Mouse (Mus musculus): ENCODE results near the gene Pgd. TPM values are rescaled to one million over a fixed set of nuclear protein-coding genes. Genes with fewer than 3 reads are reported as not detected.
"Not testable (repeated sequence)": the region's sequence is repeated elsewhere in the genome, so short reads cannot be mapped to it uniquely, and the experiment has no call there.

The Pgd gene
- 100 to 1,000 TPM; 175 to 176 TPM for total RNA-seq (2021)
- long read RNA-seq, experiment 1, transcript Pgd-201 (13 exons, 2,218 nt): major isoform, 158 of 219 reads
- long read RNA-seq, experiment 1, partial matches to known transcripts: 26 of 219 reads
- long read RNA-seq, experiment 1, other reads (novel, unspliced or antisense): 35 of 219 reads
- long read RNA-seq, experiment 2, transcript Pgd-201 (13 exons, 2,218 nt): major isoform, 9 of 38 reads
- long read RNA-seq, experiment 2, partial matches to known transcripts: 16 of 38 reads
- long read RNA-seq, experiment 2, other reads (novel, unspliced or antisense): 13 of 38 reads

DNA sequence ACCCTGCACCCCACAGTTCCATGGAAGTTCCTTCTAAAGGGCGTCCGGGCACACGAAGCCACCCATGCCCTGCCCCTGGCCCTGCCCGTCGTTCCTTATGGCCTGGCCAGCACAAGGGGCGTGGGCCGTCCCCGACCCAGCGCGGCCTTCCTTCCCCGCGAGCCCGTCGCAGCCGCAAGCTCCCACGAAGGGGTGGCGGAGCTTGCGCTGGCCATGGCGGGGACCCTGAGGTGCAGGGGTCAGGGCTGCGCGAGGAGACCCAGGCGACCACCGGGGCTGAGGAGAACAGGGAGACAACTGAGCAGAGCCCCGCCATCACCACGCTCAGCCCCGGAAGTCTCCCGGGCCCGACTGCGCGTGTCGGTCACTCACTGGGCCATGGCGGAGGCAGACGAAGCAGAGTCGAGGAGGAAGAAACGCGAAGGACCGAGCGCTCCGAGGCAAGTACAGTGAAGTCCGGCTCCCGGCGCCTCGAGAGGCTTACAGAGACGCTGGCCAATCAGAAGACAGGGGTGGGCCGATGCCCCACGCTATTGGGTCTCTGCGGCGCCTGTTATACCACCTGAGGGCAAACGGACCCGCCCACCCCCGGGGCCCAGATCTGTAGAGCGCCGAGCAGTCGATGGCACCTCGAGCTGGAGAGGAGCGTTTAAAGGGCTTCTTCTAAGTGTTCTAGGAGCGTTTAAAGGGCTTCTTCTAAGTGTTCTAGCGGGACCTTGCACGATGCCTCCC lies at the start of gene Pgd:
Gene Pgd (minus strand): TSS at position 557 of the 732 bp plus-strand sequence.
- DNase-seq: peak; percentile 98

DNA sequence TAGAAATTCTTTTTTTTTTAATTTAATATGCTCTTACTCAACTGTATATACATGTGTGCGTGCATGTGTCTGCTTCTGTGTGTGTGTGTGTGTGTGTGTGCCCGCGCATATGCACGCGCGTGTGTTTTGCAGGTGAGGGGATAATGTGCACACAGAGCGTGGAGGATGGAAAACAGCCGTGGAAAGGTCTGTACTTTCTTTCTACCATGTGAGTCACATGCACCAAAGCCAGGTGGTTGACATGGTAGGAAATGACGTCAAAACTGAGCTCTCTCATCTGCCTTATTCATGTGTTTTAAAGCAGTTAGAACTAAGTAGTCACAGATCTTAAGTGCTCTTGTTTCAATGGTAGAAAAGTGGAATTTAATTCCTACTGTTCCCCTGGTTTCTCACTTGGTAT lies 49.4 kb upstream of the Pgd start:
- DNase-seq: no peak

DNA sequence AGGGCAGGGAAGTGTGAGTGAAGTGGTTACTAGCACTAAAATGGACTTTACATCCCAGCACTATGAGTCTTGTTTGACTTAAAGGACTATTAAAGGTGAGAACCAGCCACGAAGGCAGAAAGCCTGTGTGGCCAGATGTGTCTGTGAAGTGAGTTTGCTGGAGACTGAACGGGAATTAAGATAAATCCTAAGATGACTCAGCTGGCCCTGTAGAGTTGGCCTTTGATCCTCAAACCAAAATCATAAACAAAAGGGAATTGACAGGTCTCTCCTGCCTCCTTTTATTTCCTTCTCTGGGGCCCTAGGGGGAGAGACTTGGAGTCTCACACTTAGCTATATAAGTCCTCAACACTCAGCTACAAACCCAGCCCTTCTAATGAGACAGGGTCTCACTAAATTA lies 48.8 kb upstream of the Pgd start:
- no peak for DNase-seq

DNA sequence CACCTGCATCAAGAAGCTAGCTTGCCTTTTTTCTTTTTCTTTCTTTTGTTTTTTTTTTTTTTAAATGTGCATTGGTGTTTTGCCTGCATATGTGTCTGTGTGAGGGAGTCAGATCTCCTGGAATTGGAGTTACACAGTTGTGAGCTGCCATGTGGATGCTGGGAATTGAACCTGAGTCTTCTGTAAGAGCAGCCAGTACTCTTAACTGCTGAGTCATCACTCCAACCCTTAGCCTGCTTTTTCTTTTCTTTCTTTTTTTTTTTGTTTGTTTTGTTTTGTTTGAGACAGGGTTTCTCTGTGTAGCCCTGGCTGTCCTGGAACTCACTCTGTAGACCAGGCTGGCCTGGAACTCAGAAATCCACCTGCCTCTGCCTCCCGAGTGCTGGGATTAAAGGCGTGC lies 47.9 kb upstream of the Pgd start:
- DNase-seq: not testable (repeated sequence)

DNA sequence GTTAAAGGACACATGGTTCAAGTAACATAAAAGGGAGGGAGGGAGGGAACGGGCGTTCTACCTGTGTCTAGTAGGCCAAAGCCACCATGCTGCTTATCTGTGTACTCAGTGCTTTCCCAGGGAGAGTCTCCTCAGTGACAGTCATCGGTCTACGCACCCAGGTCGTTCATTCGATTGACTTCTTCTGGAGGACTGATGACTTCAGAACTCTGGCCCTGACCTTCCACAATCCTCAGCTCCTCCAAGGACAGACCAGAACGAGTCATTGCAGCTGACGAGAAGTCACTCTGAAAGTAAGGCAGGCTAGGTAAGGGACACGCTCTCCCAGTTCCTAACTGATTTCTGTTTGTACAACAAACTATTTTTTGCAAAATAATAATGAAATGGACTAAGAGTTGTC lies 46.9 kb upstream of the Pgd start:
- peak; percentile 21 for DNase-seq

DNA sequence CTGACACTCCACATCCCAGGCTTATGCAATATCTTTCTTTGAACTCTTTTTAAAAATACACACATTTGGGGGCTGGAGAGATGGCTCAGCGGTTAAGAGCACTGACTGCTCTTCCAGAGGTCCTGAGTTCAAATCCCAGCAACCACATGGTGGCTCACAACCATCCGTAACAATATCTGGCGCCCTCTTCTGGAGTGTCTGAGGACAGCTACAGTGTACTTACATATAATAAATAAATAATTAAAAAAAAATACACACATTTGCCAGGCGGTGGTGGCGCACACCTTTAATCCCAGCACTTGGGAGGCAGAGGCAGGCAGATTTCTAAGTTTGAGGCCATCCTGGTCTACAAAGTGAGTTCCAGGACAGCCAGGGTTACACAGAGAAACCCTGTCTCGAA lies 44.9 kb upstream of the Pgd start:
- DNase-seq: not testable (repeated sequence)

DNA sequence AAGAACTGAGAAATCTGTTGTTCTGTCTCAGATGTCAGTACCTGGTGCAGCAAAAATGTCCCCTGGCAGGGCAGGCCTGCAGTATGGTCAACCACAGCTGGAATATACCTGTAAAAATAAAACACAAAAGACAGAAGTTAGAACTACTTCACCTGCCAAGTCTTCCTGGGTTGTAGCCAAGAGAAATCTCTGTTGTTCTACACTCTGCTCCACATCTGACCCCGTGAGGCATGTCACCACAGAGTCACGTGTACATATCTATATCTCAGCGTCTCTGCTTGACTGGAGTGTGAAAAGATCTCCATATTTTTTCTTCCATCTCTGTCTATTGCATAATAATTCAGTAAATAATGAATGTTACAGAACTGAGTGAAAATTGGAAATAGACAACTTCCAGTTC lies 35.9 kb upstream of the Pgd start:
- no peak for DNase-seq

DNA sequence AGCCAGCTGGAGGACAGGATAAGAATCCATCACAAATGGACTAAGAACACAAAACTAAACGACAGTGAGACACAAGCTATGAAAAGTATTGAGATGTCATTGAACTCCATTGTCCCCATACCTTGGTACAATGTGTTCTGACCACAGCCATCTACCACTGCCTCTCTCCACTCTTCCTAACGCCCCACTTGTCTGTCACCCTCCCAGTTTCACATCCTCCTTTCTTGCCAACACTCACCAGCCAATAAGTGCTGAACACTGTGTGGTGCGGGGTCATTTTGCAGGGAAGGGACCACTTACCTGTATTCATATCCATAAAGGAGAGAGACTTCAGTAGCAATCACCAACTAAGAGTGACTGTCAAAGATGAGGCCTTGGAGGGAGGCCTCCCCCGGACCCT lies 34.5 kb upstream of the Pgd start:
- no peak for DNase-seq

DNA sequence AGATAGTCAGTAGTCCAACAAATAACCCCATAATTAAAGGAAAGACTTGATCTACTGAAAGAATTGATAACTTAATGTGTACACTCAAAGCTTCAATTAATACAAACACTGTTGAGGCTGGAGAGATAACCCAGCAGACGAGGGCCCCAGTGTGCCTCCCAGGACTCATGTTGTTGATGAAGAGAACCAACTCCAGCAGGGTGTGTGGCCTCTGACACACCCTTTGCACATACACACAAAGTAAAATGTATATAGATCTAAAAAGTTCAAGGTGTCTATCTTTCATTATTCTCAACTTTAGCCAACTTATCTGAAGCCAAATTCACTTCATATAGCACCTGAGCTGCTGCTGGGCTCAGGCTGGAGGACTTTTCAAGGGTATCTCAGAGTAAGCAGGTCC lies 30.6 kb upstream of the Pgd start:
- DNase-seq: no peak

DNA sequence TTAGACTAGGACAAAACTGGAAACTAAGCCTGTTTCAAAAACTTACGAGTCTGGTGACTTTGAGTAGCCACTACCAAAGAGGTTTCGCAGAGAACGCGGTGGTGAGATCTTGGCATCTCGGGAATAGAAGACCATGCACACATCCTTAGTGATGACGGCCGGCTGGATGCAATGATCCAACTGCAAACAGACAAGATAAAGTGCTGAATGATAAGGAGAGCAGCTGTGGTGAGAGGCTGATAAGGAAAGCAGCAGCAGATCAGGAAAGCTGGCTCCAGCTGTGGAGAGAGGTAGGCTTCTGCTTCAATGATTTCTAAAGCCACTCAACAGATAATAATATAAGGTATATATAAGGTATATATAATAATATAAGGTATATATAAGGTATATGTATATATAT lies 24.5 kb upstream of the Pgd start:
- DNase-seq: no peak

DNA sequence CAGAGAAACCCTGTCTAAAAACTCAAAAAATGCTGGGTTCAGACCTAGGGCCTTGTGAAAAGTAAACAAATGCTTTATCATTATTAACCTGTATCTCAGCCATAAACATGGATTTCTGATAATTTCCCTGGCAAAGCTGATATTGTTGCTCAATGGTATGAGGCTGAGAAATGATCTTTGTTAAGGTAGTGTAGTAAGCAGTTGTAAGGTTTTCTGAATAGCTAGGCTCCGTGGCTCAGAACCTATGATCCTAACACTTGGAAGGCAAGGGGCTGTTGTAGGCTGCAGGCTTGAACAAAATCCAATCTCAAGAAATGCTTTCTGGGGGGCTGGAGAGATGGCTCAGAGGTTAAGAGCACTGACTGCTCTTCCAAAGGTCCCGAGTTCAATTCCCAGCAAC lies 22.0 kb upstream of the Pgd start:
- DNase-seq: no peak

DNA sequence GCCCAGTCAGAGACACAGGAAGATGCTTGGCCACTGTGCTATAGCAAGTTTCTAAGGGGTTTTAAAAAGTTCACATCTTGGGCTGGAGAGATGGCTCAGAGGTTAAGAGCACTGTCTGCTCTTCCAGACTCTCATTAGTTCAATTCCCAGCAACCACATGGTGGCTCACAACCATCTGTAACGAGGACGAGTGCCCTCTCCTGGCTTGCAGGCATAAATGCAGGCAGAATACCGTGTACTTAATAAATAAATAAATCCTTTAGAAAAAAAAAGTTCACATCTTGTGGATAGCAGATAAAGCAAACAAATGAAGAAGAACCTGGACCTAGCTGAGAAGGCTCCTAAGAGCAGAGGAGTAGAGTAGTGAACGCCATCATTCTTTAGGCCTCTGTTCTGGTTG lies 16.2 kb upstream of the Pgd start:
- DNase-seq: no peak

DNA sequence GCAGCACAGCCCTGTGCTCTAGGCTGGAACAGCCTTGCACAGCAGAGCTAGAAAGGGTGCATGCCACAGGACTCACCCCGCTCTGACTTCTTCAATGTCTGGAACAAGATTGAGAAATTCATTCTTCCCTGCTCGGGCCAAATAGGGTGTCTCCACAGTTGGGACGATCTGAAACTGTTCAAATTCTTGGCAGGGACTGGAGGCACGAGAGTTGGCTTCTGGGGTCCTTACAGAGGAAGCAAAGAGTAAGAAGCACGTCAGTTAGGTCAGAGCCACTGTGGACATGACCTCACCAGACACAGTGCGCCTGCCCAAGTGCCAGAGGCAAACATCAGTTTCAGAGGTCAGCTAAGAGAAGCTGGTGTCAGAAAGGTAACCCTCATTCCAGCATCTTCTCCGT lies 15.6 kb upstream of the Pgd start:
- DNase-seq: no peak

DNA sequence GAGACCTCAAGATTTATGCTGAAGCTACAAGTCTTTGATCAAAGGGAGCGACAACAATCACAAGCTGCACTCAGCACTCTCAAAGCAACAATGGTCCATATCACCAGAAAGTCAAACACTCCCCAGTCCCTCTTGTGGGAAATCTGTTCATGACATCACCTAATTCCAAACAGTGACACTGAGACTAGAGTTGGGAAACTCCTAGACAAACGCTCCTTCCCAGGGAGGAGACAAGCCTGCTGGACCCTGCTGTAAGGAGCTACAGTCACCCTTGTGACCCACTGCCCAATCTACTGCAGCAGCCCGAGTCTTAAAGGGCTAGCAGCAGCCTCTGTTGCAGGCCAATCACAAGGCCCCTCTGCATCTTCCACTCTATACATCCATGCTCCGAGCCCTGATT lies 13.0 kb upstream of the Pgd start:
- no peak for DNase-seq

DNA sequence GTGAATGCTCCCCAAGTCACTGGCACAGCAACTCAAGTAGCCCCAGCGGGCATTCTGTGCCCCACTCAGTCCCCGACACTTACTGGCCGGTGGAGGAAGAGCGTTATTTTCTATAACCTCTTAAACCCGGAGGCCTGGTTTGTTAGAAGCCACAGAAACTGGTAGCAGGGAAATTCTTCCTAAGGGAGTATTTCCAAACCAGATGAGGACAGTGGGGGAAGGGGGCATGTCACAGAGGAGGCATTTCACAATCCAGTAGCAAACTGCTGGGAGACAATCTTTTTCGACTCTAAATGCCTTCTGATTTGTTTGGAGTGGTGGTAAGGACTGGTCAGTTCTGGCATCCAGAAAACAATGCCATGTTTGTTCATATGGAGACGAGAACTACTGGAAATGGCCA lies 12.6 kb upstream of the Pgd start:
- peak; percentile 46 for DNase-seq

DNA sequence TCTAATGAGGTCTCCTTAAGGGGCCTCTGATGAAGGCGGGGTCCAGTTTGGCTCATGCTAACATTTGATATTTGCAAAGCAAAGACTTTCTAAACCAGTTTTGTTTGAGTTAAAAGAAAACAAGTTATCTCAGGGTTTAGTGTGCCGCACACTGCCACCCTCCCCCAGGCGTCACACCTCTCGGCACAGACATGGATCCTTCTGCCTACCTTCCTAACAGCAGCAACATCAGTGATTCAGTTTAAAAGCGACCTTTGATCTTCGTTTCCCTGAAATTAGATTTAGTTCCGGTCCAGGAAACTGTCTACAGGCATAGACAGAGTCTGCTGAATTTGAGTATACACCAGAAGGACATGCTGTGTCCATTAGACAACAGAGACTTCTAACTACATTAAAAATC lies 11.8 kb upstream of the Pgd start:
- DNase-seq: no peak

DNA sequence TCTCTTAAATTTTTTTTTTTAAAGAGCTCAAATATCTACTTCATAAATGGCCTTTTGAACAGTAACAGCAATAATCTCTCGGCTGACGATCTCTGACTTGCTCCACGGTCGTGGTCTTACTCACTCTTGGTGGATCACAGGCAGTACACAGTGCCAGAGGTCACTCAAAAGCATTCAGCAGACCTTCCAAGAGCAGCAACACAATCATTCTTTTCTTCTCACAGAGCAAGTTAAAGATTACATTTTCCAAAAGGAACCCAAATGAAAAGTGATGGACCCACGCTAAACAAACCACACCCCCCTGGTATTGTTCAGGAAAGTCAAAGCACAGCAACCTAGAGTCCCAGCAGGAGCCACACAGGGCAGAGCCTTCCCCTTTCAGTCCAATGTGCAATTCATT lies 10.5 kb upstream of the Pgd start:
- peak; percentile 24 for DNase-seq

DNA sequence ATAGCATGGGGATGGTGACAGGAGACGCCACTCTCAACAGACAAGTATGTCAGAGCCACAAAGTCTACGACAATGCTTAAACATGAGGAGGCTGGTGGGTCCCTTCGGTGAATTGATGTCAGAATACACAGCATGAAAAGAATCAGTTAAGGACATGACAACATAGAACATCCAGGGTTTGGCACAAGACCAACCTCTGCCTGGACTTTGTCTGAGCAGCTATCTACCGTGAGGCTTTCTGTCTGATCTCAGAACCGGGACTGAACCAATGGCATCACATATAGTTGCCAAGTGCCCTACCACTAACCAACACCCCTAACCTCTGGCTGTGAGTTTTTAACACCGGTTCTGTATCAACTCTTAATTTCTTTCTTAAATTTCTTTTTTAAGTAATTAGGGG lies 10.1 kb upstream of the Pgd start:
- DNase-seq: no peak

DNA sequence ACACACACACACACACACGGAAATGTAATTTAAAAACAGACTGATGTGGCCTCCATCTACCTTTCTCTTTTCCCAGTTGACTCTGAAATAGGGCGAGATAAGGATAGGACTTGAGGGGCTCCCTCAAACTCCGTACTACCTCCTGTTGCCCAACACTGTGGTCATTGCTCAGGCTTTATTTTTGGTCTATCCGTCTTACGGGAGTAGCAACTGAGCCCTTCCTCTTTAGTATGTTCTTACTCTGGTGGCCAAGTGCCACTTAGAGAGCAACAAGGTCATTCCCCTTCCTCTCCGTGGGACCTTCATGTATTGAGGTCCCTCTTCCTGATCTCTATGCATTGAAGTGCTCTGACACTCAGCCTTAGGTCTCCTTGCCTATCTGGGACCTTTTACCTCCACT lies 7.1 kb upstream of the Pgd start:
- DNase-seq: no peak

DNA sequence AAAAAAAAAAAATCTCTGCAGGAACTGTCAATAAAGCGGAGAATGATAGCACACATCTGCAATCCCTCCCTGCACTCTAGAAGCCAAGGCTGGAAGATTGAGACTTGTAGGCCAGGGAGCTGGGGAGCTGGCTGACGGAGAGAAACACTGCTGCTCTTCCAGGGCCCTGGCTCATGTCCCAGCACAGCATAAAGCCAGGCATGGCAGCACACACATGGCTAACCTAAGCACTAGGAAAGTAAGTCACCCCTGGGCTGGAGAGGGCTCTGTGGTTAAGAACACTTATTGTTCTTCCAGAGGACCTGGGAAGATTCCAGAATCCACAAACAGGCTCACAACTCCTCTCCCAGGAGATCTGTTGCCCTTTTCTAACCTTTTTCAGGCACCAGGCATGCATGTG lies 6.1 kb upstream of the Pgd start:
- DNase-seq: peak; percentile 75

DNA sequence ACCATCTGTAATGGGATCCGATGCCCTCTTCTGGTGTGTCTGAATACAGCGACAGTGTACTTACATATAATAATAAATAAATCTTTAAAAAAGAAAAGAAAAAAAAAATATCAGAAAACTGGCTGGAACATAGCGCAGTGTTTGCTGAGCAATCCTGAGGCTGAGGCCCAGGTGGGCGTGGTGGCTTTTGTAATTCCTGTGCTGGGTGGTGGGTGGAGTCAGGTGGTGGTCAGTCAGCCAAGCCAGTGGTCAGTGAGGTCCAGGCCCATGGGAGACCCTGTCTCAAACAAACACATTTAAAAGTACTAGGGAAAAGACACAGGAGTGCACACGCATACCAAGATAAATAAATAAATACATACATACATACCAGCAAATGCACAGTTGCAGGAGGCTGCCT lies 5.5 kb upstream of the Pgd start:
- peak; percentile 66 for DNase-seq

DNA sequence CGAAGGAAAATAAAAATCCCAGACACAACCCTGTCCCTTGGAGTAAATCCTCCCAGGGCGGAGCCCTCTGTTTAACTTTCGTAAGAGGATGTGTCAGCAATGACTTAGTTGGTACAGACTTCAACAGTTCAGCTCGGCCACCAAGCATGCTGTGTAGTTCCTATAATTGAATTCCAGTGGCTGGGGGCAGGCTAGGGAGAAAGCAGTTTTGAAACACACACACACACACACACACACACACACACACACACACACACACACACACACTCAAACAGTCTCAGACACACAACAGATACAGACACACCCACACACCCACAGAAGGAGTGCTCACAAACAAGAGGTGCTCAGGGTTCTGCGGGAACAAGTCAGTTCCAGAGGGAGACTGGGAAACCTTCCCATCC lies 5.0 kb upstream of the Pgd start:
- DNase-seq: peak; percentile 61

DNA sequence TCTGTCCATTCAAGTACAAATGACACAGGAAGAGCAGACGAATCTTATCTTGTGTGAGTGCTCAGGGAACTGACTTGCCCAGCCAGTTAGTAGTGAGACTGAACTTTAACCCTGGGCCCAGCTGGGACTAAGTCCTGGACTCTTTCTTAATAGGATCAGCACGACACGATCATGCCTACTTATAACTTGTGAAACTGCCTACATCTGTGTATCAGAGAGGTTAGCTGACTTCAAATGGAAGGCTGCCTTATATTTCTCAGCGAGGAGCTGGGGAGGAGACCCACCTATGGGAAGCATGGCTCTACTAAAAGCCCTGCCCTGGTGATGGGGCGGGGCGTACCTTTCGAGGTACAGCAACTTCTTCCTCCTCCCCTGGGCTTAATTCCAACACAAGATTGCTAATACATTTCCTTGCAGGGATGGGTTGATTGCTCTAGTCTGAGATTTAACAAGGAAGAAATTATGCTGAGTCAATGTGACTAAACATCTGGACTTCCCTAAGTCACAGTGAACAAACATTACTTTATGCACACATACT lies 3.9 kb upstream of the Pgd start:
- DNase-seq: peak; percentile 21

DNA sequence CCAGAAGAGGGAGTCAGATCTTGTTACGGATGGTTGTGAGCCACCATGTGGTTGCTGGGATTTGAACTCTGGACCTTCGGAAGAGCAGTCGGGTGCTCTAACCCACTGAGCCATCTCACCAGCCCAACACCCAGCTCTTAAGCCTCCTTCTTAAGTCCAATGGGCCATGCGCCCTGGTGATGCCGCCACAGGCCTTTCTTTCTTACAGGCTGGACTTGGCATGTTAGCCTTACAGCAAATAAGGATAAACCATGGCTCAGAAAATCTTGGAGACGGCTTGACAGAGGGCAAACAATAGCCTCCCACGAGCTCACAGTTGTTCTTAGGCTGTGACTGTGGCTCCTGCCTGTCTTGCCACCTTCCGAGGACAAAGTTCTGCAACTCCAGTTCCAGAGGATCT lies 3.4 kb upstream of the Pgd start:
- DNase-seq: not testable (repeated sequence)

Data from adrenal gland, postnatal 10 days (tissue).